Mouse (Mus musculus) thymus, postnatal 4 days (tissue): Measurements from ENCODE around the gene Cldn16.
"Not testable (repeated sequence)": the region's sequence is repeated elsewhere in the genome, so short reads cannot be mapped to it uniquely, and the experiment has no call there.

ENCODE experiments used
- DNase-seq: peaks from one replicate; pipeline ENCODE4 v3.0.0; 2021

Gene Cldn16

GRCm38 (mm10) chr16:26462835-26463234 lies at the start of gene Cldn16:
Gene Cldn16, plus strand, starts transcription at chr16:26463135.
- no peak for DNase-seq

DNA sequence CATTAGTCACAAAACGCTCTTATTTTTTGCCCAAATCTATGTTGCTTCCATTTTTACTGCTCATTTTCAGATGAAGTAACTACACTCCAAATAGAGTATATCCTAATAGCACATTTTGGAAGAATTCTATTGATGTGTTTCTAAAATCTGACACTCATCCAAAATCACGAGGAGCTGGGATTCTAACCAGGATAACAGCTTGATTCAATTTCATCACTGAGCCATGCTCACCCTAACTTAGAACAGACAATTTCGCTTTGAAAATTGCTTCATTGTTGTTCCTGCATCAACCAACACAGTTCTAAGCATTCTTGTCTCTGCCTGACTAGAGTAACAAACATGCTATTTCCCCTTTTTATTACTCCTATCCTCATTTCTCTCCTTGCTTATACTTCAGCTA lies 44.3 kb upstream of the Cldn16 start:
- no peak for DNase-seq

DNA sequence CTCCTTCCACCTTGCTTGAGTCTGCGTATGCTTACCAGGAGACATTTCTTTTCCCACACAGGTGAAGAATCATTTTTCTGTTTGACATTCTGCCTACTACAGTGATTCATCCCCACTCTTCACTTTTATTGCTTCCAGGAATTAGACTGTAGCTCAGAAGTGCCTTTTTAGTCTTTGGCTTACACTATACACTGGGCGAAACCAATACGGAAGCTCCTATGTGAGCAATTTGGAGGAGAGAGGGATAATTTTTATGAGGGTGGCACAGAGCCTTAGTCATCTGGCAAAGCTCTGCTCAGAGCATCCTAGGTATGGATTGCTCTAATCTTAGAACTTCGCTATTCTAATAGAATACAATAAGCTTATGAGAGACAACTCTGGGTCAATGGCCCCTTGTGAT lies 40.9 kb upstream of the Cldn16 start:
- DNase-seq: no peak

DNA sequence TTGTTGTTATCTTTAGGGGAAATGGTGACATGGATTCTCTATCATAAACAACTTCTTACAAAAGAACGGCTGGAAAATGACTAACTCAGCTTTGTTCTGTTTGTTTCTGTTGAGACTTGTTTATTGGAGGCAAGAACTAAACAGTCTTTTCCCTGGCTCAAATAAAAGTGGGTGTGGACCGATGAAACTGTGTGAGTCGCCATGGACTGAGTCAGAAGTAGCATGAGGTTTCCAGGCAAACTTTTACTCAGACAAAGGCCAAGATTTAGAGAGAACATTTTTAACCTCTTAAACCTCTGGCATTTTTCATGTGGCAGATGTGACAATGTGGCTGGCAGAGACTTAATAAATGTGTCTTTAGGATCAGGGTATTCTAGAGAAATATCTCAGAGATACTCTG lies 32.7 kb upstream of the Cldn16 start:
- no peak for DNase-seq

DNA sequence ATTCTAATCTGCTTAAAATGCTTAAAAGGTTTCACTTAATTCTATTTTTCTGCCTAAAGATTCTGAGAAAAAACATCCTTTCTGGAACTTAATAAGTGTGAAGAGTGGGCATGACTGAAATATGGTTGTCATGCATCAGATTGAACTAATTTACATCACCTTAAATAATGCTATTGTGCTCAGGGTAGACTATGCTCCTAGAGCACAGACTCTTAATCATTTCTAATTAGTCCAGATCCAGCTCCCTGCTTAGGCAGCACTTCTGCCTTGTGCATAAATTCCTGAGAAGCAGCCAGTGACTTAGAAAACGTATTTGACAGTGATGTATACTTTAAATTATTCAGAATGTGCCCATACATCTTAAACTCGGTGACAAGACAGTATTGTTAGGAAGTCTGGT lies 29.4 kb upstream of the Cldn16 start:
- DNase-seq: no peak

DNA sequence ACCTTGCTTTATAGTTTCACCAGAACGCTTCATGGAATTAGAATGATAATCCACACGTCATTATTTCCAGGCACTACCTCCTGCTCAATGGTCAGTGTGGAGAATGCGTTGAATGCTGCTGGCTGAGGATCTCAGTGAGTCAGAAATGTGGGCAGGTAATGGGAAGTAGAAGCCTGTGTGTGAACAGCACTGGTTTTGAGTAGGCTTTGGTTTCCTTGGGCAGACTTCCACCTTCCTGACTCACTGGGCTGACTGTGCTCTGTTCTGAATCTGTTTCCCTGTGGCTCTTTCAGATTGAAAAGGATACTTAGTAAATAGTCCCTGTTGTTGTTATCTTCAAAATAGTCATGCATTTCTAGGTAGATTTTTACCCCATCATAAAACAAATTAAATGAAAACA lies 22.9 kb upstream of the Cldn16 start:
- DNase-seq: no peak

- DNase-seq: no peak
Measured at GRCm38 (mm10) chr16:26441156-26441555, 21.8 kb upstream of the Cldn16 start.

DNA sequence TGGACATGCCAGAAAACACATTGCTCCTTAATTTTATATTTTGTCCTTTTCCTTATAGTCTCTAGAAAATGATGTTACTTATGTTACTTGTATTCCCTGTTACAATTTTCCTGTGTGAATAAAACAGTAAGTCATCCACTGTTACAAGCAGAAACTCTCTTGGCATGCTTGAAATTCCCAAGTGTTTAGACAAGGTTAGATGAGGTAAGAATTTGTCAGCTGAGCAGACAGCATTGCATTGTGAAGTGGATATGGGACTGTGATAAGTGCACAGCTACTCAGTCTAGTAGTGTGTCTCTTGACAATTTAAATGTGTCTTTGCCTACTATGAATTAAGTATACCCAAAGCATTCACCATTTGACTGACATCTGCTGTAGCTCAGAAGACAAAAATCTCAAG lies 18.1 kb upstream of the Cldn16 start:
- no peak for DNase-seq

DNA sequence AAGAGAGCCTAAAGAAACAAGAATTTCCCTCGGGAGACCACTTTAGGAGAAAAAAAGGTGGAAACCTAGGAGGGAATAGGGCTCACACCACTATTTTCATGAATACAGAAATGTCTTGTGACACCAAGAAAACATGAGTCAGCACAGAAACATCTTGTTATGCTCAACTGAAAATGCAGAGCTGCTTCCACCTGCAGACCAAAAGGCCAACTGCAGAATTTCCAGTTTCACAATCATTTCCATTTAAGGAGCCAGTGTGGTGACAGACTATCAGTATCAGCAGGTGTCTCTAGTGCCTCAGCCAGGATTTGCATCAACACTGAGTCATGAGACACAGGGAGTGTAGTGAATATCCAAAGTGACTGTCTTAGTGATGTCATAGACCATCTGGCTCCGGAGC lies 15.3 kb upstream of the Cldn16 start:
- no peak for DNase-seq

- DNase-seq: no peak
Measured at GRCm38 (mm10) chr16:26454163-26454562, 8.8 kb upstream of the Cldn16 start.

DNA sequence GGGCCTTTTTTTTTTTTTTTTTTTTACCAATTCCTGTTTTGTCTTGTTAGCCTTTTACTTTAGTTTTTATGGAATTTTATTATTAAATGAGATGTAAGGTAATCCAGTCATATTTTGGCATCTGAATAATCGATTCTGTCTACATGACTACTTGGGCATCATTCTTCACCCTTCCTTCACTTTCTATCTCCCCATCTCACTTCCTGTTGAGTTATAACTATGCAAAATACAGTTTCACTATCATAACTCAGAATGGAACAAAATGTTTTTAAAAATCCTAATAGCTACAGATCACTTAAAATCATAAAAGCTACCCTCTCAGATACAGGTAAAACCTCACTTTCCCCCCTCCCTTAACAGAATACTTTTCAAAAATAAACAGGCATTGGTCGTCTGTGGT lies 6.8 kb upstream of the Cldn16 start:
- no peak for DNase-seq

DNA sequence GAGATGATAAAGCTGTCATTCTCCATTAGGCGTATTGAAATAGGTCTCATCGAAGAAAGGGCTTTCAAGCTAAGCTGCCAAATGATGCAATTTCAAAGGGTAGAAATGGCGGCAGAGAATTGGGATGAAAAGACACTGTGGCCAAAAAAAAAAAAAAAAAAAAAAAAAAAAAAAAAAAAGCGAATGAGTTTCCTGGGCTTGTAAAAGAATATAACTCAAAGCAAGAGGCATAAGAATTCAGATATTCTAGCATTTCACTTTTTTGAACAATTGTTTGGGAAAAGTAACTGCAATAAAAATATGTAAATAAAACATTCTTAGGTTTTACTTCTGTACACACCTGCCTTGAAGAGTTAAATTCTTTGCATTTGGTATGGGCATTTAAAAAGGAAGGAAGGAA lies 3.6 kb downstream of the Cldn16 start:
- DNase-seq: no peak

- DNase-seq: no peak
Measured at GRCm38 (mm10) chr16:26471254-26471653, 8.3 kb downstream of the Cldn16 start.

DNA sequence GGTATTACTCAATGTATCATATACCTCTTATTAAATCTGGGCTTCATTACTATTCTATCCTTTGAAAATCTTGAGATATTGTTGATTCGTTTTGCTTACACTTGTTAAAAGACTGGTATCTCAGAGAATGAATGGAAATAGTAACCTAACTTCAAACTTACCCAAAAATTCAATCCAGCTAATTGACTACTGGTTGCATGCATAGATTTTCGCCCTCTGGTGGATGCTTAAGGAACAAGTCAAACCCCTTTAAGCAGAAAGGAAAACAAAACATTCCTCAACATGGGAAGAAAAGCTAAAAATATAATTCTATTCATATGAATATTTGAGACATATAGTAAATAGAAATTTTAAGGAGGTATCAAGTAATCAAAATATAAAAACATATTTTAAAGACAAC lies 32.8 kb downstream of the Cldn16 start:
- no peak for DNase-seq

DNA sequence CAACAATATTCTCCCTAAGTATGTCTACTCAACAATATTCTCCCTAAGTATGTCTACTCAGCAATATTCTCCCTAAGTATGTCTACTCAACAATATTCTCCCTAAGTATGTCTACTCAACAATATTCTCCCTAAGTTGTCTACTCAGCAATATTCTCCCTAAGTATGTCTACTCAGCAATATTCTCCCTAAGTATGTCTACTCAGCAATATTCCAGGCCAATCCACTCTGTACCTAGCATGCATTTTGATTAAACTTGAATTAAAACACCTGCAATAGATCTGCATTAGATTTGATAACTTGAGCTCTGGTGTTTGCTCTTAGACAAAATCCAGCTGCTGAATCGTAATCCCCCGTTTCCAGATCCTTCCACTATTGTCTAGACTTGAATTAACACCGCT lies 36.8 kb downstream of the Cldn16 start:
- DNase-seq: not testable (repeated sequence)

- no peak for DNase-seq
Measured at GRCm38 (mm10) chr16:26500738-26501137, 37.8 kb downstream of the Cldn16 start.

DNA sequence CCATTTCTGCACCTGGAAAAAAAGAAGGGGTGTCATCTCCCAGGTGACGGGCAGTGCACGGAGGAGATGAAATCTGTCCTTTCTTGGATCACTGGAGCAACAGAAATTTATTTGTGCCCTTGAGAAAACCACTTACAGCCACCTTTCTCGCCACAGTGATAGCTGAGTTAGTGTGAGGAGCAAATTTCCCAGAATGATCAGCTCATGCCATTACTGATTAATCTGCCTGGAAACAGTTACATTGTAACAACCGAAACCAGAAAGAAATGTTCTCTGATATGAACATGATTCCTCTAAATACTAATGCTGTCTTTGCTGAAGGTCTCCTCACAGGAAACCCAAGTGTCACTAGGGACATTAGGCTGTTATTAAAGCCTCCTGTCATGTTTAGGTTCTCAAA lies 42.0 kb downstream of the Cldn16 start:
- DNase-seq: no peak

DNA sequence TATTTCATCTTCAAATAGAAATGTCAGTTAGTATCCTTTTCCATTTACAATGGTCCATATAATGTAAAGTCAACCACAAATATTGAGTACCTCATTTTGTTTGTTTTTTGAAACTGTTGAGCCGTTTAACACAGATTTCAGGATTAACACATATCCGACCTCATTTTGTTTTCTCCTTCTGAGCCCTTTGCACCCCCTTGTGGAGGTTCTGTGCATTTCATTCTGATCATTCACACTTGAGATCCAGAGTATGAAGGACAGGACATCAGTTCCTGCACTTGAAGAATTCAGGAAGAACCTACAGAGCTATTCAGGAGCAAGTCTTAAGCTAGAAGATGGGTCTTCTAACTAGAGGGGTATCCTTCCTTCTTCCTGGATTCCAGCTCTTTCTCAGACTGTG lies 56.7 kb downstream of the Cldn16 start:
- DNase-seq: peak; percentile 13

GRCm38 (mm10) chr16:26525832-26526231 lies 62.9 kb downstream of the Cldn16 start:
- DNase-seq: no peak

DNA sequence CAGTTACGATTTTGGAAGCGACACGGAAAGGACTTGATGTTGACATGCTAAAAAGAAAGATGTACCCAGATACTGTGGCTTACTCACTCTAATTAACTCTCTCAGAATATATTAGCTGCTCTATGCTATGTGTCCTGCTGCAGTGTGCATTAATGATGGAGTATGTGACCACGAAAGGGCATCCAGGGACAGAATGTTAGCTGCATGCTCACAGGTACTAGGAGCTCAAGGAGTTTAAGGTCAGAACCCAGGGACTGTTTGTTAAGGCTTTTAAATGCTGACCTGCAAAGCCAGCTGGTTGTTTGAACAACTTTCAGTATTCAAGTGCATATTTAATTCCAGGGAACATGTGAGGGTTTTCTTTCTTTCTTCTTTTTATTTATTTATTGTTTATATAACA lies 63.7 kb downstream of the Cldn16 start, which contains the start of gene Tmem207:
Tmem207 (minus strand) TSS at position 101 of the 400 bp plus-strand sequence.
- no peak for DNase-seq

DNA sequence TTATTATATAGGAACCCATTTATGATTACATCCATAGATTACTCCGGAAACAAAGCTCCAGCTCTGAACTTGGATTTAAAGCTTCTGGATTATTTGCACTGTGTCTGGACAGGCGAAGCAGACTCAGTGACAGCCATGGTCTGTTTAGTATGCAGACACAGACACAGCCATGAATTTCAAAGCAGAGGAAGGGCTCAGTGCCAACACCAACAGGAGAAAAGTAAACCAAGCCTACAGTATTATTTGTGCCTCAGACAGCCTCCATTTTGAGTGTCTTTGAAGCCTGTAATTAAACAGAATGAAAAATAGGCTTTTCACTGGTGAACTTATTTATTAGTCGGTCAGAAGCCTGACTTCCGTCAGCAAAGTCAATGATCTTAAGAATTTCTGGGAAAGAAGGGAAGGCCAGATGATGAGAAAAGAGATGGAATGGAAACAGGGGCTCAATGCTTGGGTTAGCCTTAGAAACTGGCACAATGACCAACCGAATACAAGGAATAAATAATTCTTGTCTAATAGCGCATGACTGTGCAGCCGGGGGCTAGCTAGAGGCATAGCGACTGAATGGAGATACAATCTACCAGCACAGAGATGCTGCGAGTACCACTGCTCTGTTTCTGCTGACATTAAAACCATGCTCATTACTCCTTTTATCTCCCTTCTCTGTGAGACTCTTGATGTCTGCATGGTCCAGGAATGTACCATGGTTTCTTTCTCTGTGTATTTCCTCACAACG lies 65.2 kb downstream of the Cldn16 start:
- DNase-seq: no peak

DNA sequence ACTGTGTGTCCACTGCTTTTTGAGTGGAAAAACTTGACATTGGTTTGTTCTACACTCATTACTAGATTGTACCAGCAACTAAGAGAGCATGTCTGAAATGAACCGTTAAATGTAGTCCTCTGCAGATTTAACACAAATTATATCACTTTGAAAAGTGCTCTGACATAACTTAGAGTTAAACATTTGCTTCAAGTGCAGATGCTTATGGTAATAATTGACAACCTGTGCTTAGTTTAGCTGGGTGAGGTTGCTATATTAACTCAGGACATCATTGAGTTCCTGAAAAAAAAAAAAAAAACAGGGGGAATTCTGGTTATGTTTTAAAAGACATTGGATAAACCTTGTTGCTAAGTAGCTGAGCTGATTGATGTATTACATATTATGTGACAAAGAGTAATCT lies 67.5 kb downstream of the Cldn16 start:
- DNase-seq: no peak

DNA sequence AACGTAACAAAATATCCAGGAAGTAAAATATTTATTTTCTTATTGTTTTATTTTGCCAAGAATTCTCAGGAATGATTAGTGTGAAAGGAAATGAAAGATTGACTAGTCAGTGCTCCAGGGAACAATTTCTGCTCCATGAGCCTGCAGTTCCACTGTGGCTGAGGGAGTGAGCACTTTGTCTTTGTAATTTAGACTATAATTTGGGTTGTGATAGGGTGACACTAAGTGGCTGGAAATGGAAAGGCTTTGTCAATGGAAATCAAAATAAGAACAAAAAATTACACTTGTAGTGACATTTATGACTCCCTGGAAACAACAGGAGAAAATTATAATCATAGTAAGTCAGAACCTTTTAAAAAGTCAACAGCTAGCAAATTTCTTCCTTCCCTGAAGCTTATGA lies 69.4 kb downstream of the Cldn16 start:
- no peak for DNase-seq
